Mouse (Mus musculus) liver, embryonic 12.5 days (tissue): Measurements from ENCODE around the gene Hagh. TPM values are rescaled to one million over a fixed set of nuclear protein-coding genes. Genes with fewer than 3 reads are reported as not detected.

Experiments used
- ATAC-seq: fragments of 200-750 bp; cut with Nextera tagmentation; 2 replicates; pipeline ENCODE4 v1.8.0; 2017; ENCODE audit warnings: moderate number of reproducible peaks, mild to moderate bottlenecking, moderate library complexity
- H3K27ac ChIP-seq: fragments of 300-500 bp; sonication (generic); 2 replicates; pipeline ENCODE4 v1.5.1; 2016; ENCODE audit warnings: mild to moderate bottlenecking
- H3K27me3 ChIP-seq: fragments of 300-500 bp; sonication (generic); replicated peaks from 2 replicates; pipeline ENCODE4 v1.6.1; 2016; ENCODE audit warnings: mild to moderate bottlenecking, moderate library complexity
- H3K36me3 ChIP-seq: fragments of 300-500 bp; sonication (generic); 2 replicates; pipeline ENCODE4 v1.6.1; 2016; ENCODE audit warnings: mild to moderate bottlenecking, moderate library complexity
- H3K4me1 ChIP-seq: fragments of 300-500 bp; sonication (generic); 2 replicates; pipeline ENCODE4 v1.6.1; 2016
- H3K4me2 ChIP-seq: fragments of 300-500 bp; sonication (generic); 2 replicates; pipeline ENCODE4 v1.6.1; 2016; ENCODE audit warnings: mild to moderate bottlenecking, moderate library complexity
- H3K4me3 ChIP-seq: fragments of 300-500 bp; sonication (generic); 2 replicates; pipeline ENCODE4 v1.5.1; 2016; ENCODE audit warnings: mild to moderate bottlenecking, moderate library complexity
- H3K9ac ChIP-seq: fragments of 300-500 bp; sonication (generic); 2 replicates; pipeline ENCODE4 v1.6.1; 2016; ENCODE audit warnings: mild to moderate bottlenecking, moderate library complexity
- H3K9me3 ChIP-seq: fragments of 300-500 bp; sonication (generic); replicated peaks from 2 replicates; pipeline ENCODE4 v1.6.1; 2016; ENCODE audit warnings: mild to moderate bottlenecking, moderate library complexity
- WGBS: fragments of 180-500 bp; shearing (Covaris S2); methylation state at CpG from one replicate; pipeline ENCODE4 v1.1.7; 2016; ENCODE audit not compliant: insufficient replicate concordance; 5-methylcytosine and 5-hydroxymethylcytosine counted together
- polyA plus RNA-seq: library from polyadenylated mRNA; unstranded; fragments of >200 nt; fragmentation: Nextera tagmentation; extraction: Ambion mirVana; gene quantifications from 2 replicates; pipeline ENCODE4 v1.2.1, GENCODE M21; 2016

The Hagh gene
- polyA plus RNA-seq, 1 experiment from 2014 or later: 61.1 TPM

DNA sequence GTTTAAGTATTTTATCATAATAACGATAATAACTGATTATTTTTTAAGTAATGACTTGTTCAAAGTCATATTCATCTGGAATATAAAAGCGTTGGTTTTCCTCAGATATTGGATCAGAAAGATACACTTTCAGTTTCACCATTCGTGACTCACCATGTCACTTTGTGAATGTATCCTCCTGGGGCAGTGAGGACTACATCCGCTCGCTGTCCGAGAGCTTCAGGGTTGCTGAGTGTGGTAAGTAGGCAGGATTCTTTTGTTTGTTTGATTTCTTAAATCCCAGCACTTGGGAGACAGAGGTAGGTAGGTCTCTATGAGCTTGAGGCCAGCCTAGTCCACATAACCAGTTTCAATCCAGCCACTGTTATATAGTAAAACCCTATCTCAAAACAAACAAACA is 21.8 kb upstream of the Hagh start:
- no peak overlapping the region for H3K4me3 ChIP-seq
- 52% methylated on average over 6 of the region's 6 CpGs for WGBS

GRCm38 (mm10) chr17:24819469-24819868 is 20.5 kb upstream of the Hagh start:
- H3K4me2 ChIP-seq: no peak overlapping the region
- 52% methylated on average over 2 of the region's 2 CpGs for WGBS
- no peak for ATAC-seq
- no peak overlapping the region for H3K4me3 ChIP-seq
- no peak overlapping the region for H3K9ac ChIP-seq
- peaks cover 3% of the 10 kb centered on the region for H3K27me3 ChIP-seq
- H3K9me3 ChIP-seq: no peaks in the 10 kb centered on the region
- no peak overlapping the region for H3K27ac ChIP-seq
- H3K36me3 ChIP-seq: no peaks in the 10 kb centered on the region
- H3K4me1 ChIP-seq: peaks cover 10% of the 10 kb centered on the region

More for the DNA sequence above, 21.8 kb upstream of the Hagh start:
- H3K27me3 ChIP-seq: no peaks in the 10 kb centered on the region; the same call in 1 of the 2 replicates
- H3K27ac ChIP-seq: no peak overlapping the region
- H3K36me3 ChIP-seq: no peaks in the 10 kb centered on the region
- no peak for ATAC-seq
- peaks cover 17% of the 10 kb centered on the region for H3K4me1 ChIP-seq
- H3K9ac ChIP-seq: peak overlapping the region; percentile 27; the same call in 1 of the 2 replicates
- no peaks in the 10 kb centered on the region for H3K9me3 ChIP-seq
- no peak overlapping the region for H3K4me2 ChIP-seq

DNA sequence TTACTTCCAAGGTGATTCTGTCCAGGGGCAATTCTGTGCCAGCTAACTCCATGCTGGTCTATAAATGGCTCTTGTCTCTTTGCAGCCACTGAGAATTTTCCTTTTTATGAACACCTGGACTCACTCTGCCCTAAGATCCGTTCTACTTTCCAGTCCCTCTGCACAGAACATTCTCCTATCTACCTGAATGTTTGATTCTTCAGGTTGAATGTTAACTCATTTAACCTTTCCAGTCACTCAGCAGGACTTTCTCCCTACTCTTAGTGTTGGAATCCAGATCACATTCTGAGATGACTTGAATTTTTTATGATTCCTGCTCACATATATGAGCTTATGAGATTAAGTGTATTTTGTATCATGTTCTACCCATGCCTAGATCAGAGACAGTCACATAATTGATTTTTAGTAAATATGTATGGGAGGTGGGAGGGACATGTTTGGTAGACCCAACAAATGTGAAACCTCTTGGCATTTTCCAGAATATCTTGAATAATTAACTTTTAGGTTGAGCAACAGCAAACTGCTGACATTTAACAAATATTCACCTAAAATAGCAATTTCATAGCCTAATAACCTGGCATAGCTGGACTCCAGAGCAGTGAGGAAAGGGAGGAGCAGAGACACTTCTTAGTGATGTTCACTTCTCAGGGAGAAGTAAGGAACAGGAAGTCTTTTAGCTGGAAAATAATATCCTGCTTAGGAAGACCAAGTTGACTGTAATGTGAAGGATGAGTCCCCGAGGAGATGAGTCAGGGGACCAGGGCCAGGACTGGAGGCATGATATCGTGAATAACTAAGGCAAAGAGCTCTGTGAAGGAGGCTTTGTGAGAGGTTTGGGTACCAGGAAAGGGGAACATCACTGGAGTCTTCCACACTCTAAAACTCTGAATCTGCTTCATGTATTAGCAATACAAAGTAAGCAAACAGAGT is 18.3 kb upstream of the Hagh start:
- H3K27ac ChIP-seq: no peak overlapping the region
- no peak overlapping the region for H3K9ac ChIP-seq
- H3K4me1 ChIP-seq: no peaks in the 10 kb centered on the region
- H3K4me3 ChIP-seq: no peak overlapping the region
- no peaks in the 10 kb centered on the region for H3K36me3 ChIP-seq
- H3K9me3 ChIP-seq: no peaks in the 10 kb centered on the region
- H3K27me3 ChIP-seq: peaks cover 15% of the 10 kb centered on the region
- no peak for ATAC-seq
- 39% methylated on average over 3 of the region's 3 CpGs for WGBS
- no peak overlapping the region for H3K4me2 ChIP-seq

- Histone ChIP-seq H3K4me3 (no peak overlapping the region), H3K36me3 (no peaks in the 10 kb centered on the region), H3K4me2 (no peak overlapping the region), H3K4me1 (0 out of 2 replicates have a peak, but pooled peaks cover 3% of the 10 kb centered on the region), H3K9ac (no peak overlapping the region), H3K27ac (no peak overlapping the region), H3K9me3 (no peaks in the 10 kb centered on the region), H3K27me3 (peaks cover 21% of the 10 kb centered on the region)
- no peak for ATAC-seq
- WGBS: 43% methylated on average over 5 of the region's 5 CpGs
Observed at GRCm38 (mm10) chr17:24840341-24840740, 398 bp downstream of the Hagh start.

DNA sequence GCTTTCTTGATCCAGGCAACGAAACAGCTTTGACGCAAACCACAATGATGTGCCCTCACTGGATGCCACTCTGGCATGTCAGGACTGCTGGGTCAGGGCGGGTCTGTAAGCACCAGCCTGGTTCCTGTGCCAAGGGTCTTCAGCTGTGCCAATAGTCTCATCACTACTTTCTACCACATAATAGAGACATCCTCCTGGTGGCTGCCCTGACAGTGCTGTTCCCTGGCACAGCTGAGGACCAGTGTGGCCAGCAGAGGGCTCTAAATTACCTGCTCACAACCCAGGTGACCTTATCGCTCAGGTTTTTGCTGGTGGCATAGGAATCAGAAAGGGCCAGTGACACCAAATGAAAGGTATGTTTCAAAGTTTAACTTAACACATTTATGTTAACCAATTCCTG is 1.2 kb downstream of the Hagh start:
- H3K4me3 ChIP-seq: no peak overlapping the region
- 0 out of 2 replicates have a peak, but pooled peaks cover 3% of the 10 kb centered on the region for H3K4me1 ChIP-seq
- H3K27ac ChIP-seq: no peak overlapping the region
- no peak overlapping the region for H3K4me2 ChIP-seq
- ATAC-seq: no peak; the same call in 1 of the 2 replicates
- no peak overlapping the region for H3K9ac ChIP-seq
- no peaks in the 10 kb centered on the region for H3K36me3 ChIP-seq
- peaks cover 21% of the 10 kb centered on the region for H3K27me3 ChIP-seq
- 60% methylated on average over 4 of the region's 4 CpGs for WGBS
- no peaks in the 10 kb centered on the region for H3K9me3 ChIP-seq

GRCm38 (mm10) chr17:24842631-24843030 is 2.7 kb downstream of the Hagh start:
- Histone ChIP-seq H3K27ac (no peak overlapping the region), H3K9ac (no peak overlapping the region), H3K4me1 (peaks cover 12% of the 10 kb centered on the region), H3K4me3 (no peak overlapping the region), H3K27me3 (peaks cover 12% of the 10 kb centered on the region), H3K4me2 (no peak overlapping the region), H3K9me3 (no peaks in the 10 kb centered on the region), H3K36me3 (no peaks in the 10 kb centered on the region; the same call in 1 of the 2 replicates)
- no peak for ATAC-seq
- WGBS: 52% methylated on average over 2 of the region's 2 CpGs

- no peaks in the 10 kb centered on the region for H3K9me3 ChIP-seq
- WGBS: 57% methylated on average over 9 of the region's 9 CpGs
- peaks cover 21% of the 10 kb centered on the region for H3K4me1 ChIP-seq
- H3K4me3 ChIP-seq: no peak overlapping the region
- no peaks in the 10 kb centered on the region; the same call in 1 of the 2 replicates for H3K36me3 ChIP-seq
- H3K27ac ChIP-seq: no peak overlapping the region
- no peak overlapping the region for H3K4me2 ChIP-seq
- no peak for ATAC-seq
- peaks cover 11% of the 10 kb centered on the region for H3K27me3 ChIP-seq
- H3K9ac ChIP-seq: no peak overlapping the region
Observed at GRCm38 (mm10) chr17:24844525-24844924, 4.6 kb downstream of the Hagh start.

- 94% methylated on average over 1 of the region's 1 CpGs for WGBS
- Histone ChIP-seq H3K27me3 (peaks cover 8% of the 10 kb centered on the region), H3K4me1 (peaks cover 33% of the 10 kb centered on the region), H3K4me3 (peak overlapping the region; percentile 78), H3K9ac (peak overlapping the region; percentile 90), H3K9me3 (no peaks in the 10 kb centered on the region), H3K36me3 (peaks cover under 1% of the 10 kb centered on the region; the same call in 1 of the 2 replicates), H3K27ac (peak overlapping the region; percentile 98), H3K4me2 (peak overlapping the region; percentile 87)
- no peak for ATAC-seq
Observed at GRCm38 (mm10) chr17:24847386-24847785, 7.4 kb downstream of the Hagh start.

- H3K4me2 ChIP-seq: peak overlapping the region; percentile 87
- peaks cover 8% of the 10 kb centered on the region for H3K27me3 ChIP-seq
- H3K36me3 ChIP-seq: peaks cover 13% of the 10 kb centered on the region
- peak overlapping the region; percentile 90 for H3K9ac ChIP-seq
- ATAC-seq: peak; percentile 68
- H3K9me3 ChIP-seq: no peaks in the 10 kb centered on the region
- peak overlapping the region; percentile 98 for H3K27ac ChIP-seq
- H3K4me1 ChIP-seq: peaks cover 33% of the 10 kb centered on the region
- H3K4me3 ChIP-seq: peak overlapping the region; percentile 78
Observed at GRCm38 (mm10) chr17:24848600-24849031, 8.7 kb downstream of the Hagh start.

DNA sequence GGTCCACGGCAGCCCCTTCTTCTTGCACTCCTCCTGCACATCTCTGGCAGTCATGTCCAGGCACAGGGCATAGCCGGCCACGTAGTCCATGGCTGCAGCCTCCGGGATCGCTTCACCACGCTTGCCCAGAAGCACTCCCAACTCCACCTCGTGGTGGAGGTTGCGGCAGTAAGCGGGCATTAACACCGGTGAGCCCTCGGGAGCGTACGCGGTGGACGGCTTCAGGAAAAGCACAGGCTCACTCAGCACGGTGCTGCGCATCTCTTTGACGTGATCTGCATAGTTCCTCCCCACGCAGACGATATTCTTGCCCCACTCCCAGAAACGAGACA is 9.8 kb downstream of the Hagh start:
- Histone ChIP-seq H3K36me3 (peaks cover 24% of the 10 kb centered on the region), H3K27ac (peak overlapping the region; percentile 98), H3K9ac (peak overlapping the region; percentile 90), H3K27me3 (peaks cover 5% of the 10 kb centered on the region; the same call in 1 of the 2 replicates), H3K4me3 (peak overlapping the region; percentile 78), H3K4me1 (peaks cover 33% of the 10 kb centered on the region), H3K9me3 (no peaks in the 10 kb centered on the region), H3K4me2 (peak overlapping the region; percentile 87)
- 0% methylated on average over 21 of the region's 21 CpGs for WGBS
- peak; percentile 30 for ATAC-seq

DNA sequence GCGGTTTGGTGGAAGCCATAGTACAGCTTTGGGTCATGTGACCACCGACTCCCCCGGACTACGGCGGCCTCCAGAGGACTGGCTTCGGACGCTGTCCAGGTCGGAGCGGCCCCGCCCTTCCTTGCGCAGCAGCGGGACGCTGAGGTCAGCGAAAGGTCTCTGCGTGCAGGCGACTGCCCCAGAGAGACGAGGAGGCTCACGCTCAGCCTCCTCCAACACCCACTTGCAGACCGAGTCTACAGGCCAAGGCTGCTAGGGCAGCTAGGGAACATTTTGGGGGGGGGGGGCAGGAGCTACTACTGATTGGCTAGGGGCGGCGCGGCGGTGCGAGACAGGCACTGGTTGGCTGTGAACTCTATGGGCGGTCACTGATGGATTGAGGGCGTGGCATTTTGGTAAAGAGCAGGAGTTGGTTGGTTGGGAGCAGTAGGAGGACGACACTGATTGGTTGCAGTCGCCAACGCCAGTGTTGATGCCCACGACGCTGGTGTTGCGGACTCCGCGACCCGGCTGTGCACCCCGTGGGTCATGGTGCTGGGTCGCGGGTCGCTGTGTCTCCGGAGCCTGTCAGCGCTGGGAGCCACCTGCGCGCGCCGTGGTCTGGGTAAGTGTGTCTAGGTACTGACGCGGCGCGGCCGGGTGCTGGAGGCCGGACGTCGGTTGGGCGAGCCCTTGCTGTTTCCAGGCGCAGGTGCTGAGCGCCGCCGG is 10.3 kb downstream of the Hagh start, which contains the start of gene Fahd1:
Gene Fahd1, minus strand, starts transcription at position 300 of the 708 bp plus-strand sequence.
- peaks cover 29% of the 10 kb centered on the region for H3K36me3 ChIP-seq
- 0 out of 2 replicates have a peak, but pooled peaks cover 5% of the 10 kb centered on the region for H3K27me3 ChIP-seq
- peak within 1 kb of the TSS; percentile 90 for H3K9ac ChIP-seq
- peak within 1 kb of the TSS; percentile 78 for H3K4me3 ChIP-seq
- peak within 1 kb of the TSS; percentile 87 for H3K4me2 ChIP-seq
- H3K4me1 ChIP-seq: peaks cover 31% of the 10 kb centered on the region
- no peaks in the 10 kb centered on the region for H3K9me3 ChIP-seq
- peak; percentile 94 for ATAC-seq
- under 1% methylated on average over 58 of the region's 58 CpGs for WGBS
- H3K27ac ChIP-seq: peak within 1 kb of the TSS; percentile 98

DNA sequence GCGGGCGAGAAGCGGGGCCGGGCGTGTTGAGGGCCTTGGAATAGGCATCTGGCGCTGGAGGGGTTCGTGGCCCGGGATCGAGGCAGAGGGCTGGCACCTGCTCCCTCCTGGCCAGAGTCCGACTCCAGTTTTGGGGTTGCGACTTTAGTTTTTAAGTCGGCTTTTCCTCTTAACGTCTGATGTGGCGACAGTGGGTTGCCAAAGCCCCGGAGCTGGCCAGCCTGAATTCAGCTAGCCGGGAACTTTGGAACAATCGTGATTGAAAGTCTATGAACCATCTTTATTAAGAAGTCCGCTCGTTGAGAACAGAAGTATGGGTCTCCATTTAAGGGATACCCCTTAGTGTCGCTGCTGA is 10.8 kb downstream of the Hagh start:
- Histone ChIP-seq H3K4me1 (peaks cover 31% of the 10 kb centered on the region), H3K4me2 (peak overlapping the region; percentile 87), H3K36me3 (peaks cover 34% of the 10 kb centered on the region), H3K9me3 (no peaks in the 10 kb centered on the region), H3K27me3 (0 out of 2 replicates have a peak, but pooled peaks cover 5% of the 10 kb centered on the region), H3K9ac (peak overlapping the region; percentile 90), H3K27ac (peak overlapping the region; percentile 98), H3K4me3 (peak overlapping the region; percentile 78)
- WGBS: 1% methylated on average over 20 of the region's 20 CpGs
- ATAC-seq: no peak
